Mouse (Mus musculus) intestine, embryonic 16.5 days (tissue): ENCODE measurements around the gene Gpr119. TPM values are rescaled to one million over a fixed set of nuclear protein-coding genes. Genes with fewer than 3 reads are reported as not detected.

Experiments used
- ATAC-seq: fragments of 200-750 bp; cut with Nextera tagmentation; 2 replicates; pipeline ENCODE4 v1.8.0; 2017; ENCODE audit warnings: moderate TSS enrichment, moderate library complexity
- H3K27ac ChIP-seq: fragments of 300-500 bp; sonication (generic); 2 replicates; pipeline ENCODE4 v1.5.1; 2014; ENCODE audit warnings: mild to moderate bottlenecking, low read length
- H3K27me3 ChIP-seq: fragments of 300-500 bp; sonication (generic); replicated peaks from 2 replicates; pipeline ENCODE4 v1.6.1; 2014; ENCODE audit warnings: low read length, control low read depth, mixed read lengths; ENCODE audit not compliant: control insufficient read depth, insufficient read depth
- H3K36me3 ChIP-seq: fragments of 300-500 bp; sonication (generic); 2 replicates; pipeline ENCODE4 v1.6.1; 2014; ENCODE audit warnings: low read length, control low read depth; ENCODE audit not compliant: control insufficient read depth, insufficient read depth
- H3K4me1 ChIP-seq: fragments of 300-500 bp; sonication (generic); 2 replicates; pipeline ENCODE4 v1.6.1; 2014; ENCODE audit warnings: low read length, control low read depth, mixed read lengths; ENCODE audit not compliant: control insufficient read depth, insufficient read depth
- H3K4me2 ChIP-seq: fragments of 300-500 bp; sonication (generic); 2 replicates; pipeline ENCODE4 v1.6.1; 2014; ENCODE audit warnings: low read depth, low read length, control low read depth
- H3K4me3 ChIP-seq: fragments of 300-500 bp; sonication (generic); 2 replicates; pipeline ENCODE4 v1.5.1; 2014; ENCODE audit warnings: mild to moderate bottlenecking, low read length
- H3K9ac ChIP-seq: fragments of 300-500 bp; sonication (generic); 2 replicates; pipeline ENCODE4 v1.6.1; 2014; ENCODE audit warnings: low read depth, low read length
- H3K9me3 ChIP-seq: fragments of 300-500 bp; sonication (generic); 2 replicates; pipeline ENCODE4 v1.6.1; 2016; ENCODE audit warnings: low read length, control low read depth; ENCODE audit not compliant: control insufficient read depth
- WGBS: fragments of 180-500 bp; shearing (Covaris S2); extraction: QIAGEN DNeasy Blood & Tissue Kit; methylation state at CpG from one replicate; pipeline ENCODE4 v1.1.7; 2014; 5-methylcytosine and 5-hydroxymethylcytosine counted together
- polyA plus RNA-seq: library from polyadenylated mRNA; unstranded; fragments of >200 nt; fragmentation: Nextera tagmentation; extraction: Ambion mirVana; gene quantifications from 2 replicates; pipeline ENCODE4 v1.2.1, GENCODE M21; 2015

Gpr119 gene
- polyA plus RNA-seq = 0.27 and 0.45 TPM in 2 replicates

DNA sequence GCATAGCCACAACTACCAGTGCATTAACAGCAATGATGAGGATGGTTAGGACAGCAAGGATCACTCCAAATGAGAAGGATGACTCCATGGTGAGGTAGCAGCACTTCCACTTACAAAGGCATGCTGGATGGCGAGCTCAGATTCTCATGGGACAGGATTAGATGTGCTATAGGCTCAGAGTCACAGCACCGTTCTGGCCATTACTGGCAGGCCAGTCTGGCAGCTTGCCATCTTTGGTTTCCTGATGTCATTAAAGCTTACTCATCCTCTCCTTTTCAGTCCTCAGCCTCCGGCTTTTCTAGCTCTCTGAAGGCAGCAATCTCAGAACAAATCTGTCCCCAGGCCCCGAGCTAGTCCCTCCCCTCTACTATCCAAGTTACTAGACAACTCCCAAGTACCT is at the start of gene Gpr119:
TSS of gene Gpr119 (minus strand) at position 308 of the 400 bp plus-strand sequence.
- H3K36me3 ChIP-seq = no peaks in the 10 kb centered on the region
- no peak for ATAC-seq
- H3K27ac ChIP-seq = no peak within 1 kb of the TSS
- no peaks in the 10 kb centered on the region for H3K27me3 ChIP-seq
- no peak within 1 kb of the TSS for H3K4me2 ChIP-seq
- H3K9ac ChIP-seq = no peak within 1 kb of the TSS
- H3K4me3 ChIP-seq = no peak within 1 kb of the TSS
- no peaks in the 10 kb centered on the region for H3K4me1 ChIP-seq
- WGBS = 56% methylated on average over 4 of the region's 4 CpGs
- no peaks in the 10 kb centered on the region for H3K9me3 ChIP-seq

DNA sequence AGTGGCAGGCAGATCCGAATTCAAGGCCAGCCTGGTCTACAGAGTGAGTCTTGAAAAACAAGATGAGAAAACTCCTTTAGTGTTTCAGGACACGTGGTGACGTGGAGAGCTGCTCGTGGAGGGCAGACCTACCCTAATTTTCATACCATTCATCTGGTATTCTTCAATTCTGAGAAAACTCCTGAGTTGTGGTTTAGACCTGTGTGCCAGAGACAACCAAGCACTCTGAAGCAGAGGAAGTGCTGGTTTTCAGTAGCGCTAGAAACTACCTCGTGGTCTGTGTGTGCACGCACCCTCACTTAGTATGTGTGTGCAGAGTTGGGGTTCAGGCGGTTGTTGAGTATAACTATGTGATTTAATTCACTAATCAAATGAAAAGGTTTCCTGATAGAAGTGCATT is 38.6 kb upstream of the Gpr119 start:
- H3K4me3 ChIP-seq = no peak overlapping the region
- no peak overlapping the region for H3K27ac ChIP-seq
- WGBS = 90% methylated on average over 8 of the region's 8 CpGs
- no peaks in the 10 kb centered on the region for H3K36me3 ChIP-seq
- H3K9ac ChIP-seq = no peak overlapping the region
- no peak overlapping the region for H3K4me2 ChIP-seq
- H3K9me3 ChIP-seq = no peaks in the 10 kb centered on the region
- H3K4me1 ChIP-seq = no peaks in the 10 kb centered on the region
- ATAC-seq = no peak
- no peaks in the 10 kb centered on the region for H3K27me3 ChIP-seq

DNA sequence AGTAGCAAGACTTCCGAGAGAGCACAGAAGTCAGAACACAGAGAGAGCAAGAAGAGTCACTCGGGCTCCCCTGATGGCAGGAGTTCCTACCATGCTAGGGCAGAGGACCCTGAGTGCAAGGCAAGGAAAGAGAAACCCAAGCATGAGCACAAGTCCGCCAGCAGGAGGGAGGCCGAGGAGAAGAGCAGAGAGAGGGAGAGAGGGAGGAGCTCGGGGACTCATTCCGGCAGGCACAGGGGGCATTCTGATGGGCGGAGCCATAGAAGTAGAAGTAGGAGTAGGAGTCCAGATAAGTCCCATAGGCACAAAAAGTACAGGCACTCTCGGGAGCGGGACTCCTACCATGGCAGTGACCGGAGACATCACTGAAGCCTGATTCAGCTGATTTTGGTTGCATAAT is 35.4 kb upstream of the Gpr119 start:
- no peak overlapping the region for H3K4me3 ChIP-seq
- no peaks in the 10 kb centered on the region for H3K27me3 ChIP-seq
- WGBS = 93% methylated on average over 10 of the region's 10 CpGs

DNA sequence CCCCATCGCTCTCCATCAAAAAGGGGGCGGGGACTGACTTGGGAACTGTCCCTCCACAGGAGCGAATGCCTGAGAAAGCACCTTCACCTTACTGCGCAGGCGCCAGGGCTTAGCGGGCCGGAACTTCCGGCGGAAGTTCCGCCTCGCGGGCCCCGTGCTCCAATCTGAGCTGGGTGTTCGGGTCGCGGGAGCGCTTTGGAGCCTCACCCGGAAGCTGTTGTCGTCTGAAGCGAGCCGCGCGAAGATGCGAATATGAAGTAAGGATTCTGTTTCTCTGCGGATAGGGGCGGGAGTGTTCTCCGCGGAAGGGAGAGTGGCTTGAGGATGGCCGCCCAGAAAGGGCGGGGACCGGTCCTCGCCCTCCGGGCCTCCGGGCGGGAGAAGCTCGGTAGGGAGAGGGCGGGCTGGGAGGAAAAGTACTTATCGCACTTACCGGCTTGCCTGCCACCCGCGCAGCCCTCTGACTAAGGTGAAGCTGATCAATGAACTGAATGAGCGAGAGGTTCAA is 20.6 kb upstream of the Gpr119 start, which contains the start of gene Rbmx2:
TSS of gene Rbmx2 (plus strand) at position 141 of the 508 bp plus-strand sequence.
- Histone ChIP-seq H3K4me1 (0 out of 2 replicates have a peak, but pooled peaks cover 4% of the 10 kb centered on the region), H3K27ac (no peak within 1 kb of the TSS), H3K4me2 (peak within 1 kb of the TSS; percentile 48), H3K4me3 (peak within 1 kb of the TSS; percentile 63), H3K9me3 (no peaks in the 10 kb centered on the region), H3K9ac (peak within 1 kb of the TSS; percentile 69), H3K36me3 (no peaks in the 10 kb centered on the region), H3K27me3 (no peaks in the 10 kb centered on the region)
- 17% methylated on average over 40 of the region's 42 CpGs for WGBS
- peak; percentile 98 for ATAC-seq

More for the DNA sequence above, 35.4 kb upstream of the Gpr119 start:
- no peak overlapping the region for H3K27ac ChIP-seq
- no peak overlapping the region for H3K9ac ChIP-seq
- no peaks in the 10 kb centered on the region for H3K36me3 ChIP-seq
- H3K4me2 ChIP-seq = no peak overlapping the region
- no peak for ATAC-seq
- no peaks in the 10 kb centered on the region for H3K4me1 ChIP-seq
- no peaks in the 10 kb centered on the region for H3K9me3 ChIP-seq

DNA sequence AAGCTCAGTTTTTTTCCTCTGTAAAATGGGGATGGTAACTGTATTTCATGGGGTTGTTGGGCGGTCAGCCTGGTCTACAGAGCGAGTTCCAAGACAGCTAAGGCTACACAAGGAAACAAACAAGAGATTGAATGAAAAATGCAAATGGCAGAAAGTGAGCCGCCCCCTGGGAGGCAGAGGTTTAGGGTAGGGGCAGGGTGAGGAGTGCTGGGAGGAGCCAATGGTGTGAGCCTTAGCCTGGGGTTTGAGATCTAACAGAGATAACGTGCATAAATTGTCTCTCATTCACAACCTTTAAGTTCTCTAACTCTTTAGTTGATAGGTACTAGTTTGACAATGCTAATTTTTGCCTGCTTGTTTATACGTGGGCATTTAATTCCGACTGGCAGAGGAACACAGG is 20.2 kb upstream of the Gpr119 start:
- no peak overlapping the region for H3K9ac ChIP-seq
- 22% methylated on average over 6 of the region's 6 CpGs for WGBS
- no peak overlapping the region for H3K27ac ChIP-seq
- H3K4me2 ChIP-seq = peak overlapping the region; percentile 48
- H3K4me3 ChIP-seq = peak overlapping the region; percentile 63
- H3K36me3 ChIP-seq = no peaks in the 10 kb centered on the region
- no peaks in the 10 kb centered on the region for H3K9me3 ChIP-seq
- H3K27me3 ChIP-seq = no peaks in the 10 kb centered on the region
- 0 out of 2 replicates have a peak, but pooled peaks cover 4% of the 10 kb centered on the region for H3K4me1 ChIP-seq
- ATAC-seq = peak; percentile 77

DNA sequence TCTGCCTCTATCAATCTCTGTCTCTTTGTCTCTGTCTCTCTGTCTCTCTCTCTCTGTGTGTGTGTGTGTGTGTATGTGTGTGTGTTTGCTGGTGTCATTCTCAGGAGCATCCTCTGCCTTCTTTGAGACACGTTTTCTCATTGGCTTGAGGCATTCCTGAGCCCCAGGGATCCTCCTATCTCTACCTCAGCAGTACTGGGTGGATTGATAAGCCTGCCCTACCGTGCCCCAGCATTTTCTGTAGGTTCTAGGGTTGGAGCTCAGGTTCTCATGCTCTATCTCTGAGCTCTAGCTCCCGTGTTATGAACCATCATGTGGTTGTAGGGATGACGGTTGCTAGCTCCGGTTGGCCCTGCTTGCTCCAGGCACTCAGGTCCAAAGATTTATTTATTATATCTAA is 9.6 kb upstream of the Gpr119 start:
- Histone ChIP-seq H3K27me3 (no peaks in the 10 kb centered on the region), H3K4me3 (no peak overlapping the region), H3K9ac (no peak overlapping the region), H3K36me3 (no peaks in the 10 kb centered on the region), H3K4me1 (no peaks in the 10 kb centered on the region), H3K4me2 (no peak overlapping the region), H3K27ac (no peak overlapping the region), H3K9me3 (no peaks in the 10 kb centered on the region)
- 76% methylated on average over 5 of the region's 5 CpGs for WGBS
- ATAC-seq = no peak

DNA sequence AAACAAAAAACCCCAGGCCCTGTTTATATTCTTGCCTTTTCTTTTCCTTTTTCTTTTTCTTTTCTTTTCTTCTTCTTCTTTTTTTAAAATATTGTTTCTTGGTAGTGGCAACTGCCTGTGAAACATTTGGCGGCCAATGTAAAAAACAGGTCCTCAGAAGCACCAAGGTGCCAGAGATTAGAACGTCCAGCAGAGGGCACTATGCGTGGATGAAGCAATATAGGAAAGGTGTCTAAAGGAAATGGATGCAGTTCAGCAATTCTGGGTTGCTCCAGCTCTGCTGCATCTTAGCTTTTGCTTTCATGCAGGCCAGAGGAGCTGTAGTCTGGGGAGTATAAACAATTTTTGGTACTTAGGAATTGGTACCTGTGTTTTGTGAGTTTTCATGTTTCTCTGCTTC is 9.2 kb upstream of the Gpr119 start:
- no peaks in the 10 kb centered on the region for H3K36me3 ChIP-seq
- no peak overlapping the region for H3K27ac ChIP-seq
- H3K4me2 ChIP-seq = no peak overlapping the region
- WGBS = 22% methylated on average over 3 of the region's 3 CpGs
- no peak overlapping the region for H3K4me3 ChIP-seq
- no peaks in the 10 kb centered on the region for H3K9me3 ChIP-seq
- no peaks in the 10 kb centered on the region for H3K27me3 ChIP-seq
- H3K9ac ChIP-seq = no peak overlapping the region
- ATAC-seq = no peak
- H3K4me1 ChIP-seq = no peaks in the 10 kb centered on the region

DNA sequence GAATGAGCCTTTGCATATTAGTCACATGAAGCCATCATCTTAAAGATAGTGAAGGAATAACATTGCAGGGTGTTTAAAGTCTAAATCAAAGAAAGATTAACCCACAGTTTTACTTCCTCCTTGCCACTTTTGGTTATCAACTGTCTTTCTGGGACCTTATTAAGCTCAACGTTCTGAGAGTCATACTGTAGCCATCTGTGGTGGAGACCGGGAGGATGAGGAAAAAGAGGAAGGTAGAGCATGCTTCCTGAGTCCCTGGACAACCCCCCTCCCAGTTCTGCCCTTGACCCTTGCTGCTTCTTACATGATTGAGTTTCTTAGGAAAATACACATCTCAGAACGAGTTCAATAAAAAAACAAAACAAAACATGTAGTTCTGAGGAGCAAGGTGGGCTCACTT is 2.6 kb downstream of the Gpr119 start:
- WGBS = 51% methylated on average over 3 of the region's 3 CpGs
- no peak overlapping the region for H3K4me2 ChIP-seq
- no peaks in the 10 kb centered on the region for H3K9me3 ChIP-seq
- H3K27me3 ChIP-seq = no peaks in the 10 kb centered on the region
- ATAC-seq = no peak
- no peaks in the 10 kb centered on the region for H3K4me1 ChIP-seq
- H3K4me3 ChIP-seq = no peak overlapping the region
- no peaks in the 10 kb centered on the region for H3K36me3 ChIP-seq
- H3K9ac ChIP-seq = no peak overlapping the region
- no peak overlapping the region for H3K27ac ChIP-seq

DNA sequence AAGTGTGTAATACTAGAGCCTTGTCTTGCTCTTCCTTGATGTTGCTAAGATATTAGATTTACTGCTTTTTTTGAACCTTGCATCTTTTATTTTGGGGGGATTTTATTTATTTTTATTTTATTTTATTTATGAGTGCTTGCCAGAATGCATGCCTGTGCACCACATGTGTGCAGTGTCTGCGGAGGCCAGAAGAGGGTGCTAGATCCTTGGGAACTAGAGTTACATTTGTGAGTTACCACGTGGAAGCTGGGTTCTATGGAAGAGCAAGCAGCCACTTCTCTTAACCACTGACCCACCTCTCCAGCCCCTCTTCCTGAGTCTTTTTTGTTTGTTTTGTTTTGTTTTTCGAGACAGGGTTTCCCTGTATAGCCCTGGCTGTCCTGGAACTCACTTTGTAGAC is 4.7 kb downstream of the Gpr119 start:
- Histone ChIP-seq H3K4me3 (no peak overlapping the region), H3K36me3 (no peaks in the 10 kb centered on the region), H3K4me1 (no peaks in the 10 kb centered on the region), H3K9me3 (no peaks in the 10 kb centered on the region), H3K4me2 (no peak overlapping the region), H3K9ac (no peak overlapping the region), H3K27me3 (no peaks in the 10 kb centered on the region), H3K27ac (no peak overlapping the region)
- ATAC-seq = no peak
- WGBS = 71% methylated on average over 3 of the region's 3 CpGs

DNA sequence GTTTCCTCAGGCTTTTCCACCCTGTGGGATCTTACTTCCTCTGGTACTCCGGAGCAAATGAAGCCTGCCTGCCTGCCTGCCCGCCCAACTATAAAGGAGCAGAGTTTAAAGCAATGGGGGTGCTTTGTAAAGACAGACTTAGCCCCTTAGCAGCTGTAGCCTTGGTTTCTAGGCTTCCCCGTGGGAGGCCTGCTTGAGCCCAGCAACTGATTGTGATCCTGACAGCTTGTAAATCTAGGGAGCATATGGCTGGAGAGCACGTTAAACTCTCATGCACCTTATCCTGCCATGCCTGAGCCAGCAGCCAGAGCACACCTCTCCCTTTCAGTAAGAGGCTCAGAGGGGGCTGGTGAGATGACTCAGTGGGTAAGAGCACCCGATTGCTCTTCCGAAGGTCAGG is 7.5 kb downstream of the Gpr119 start:
- H3K27me3 ChIP-seq = no peaks in the 10 kb centered on the region
- H3K9me3 ChIP-seq = no peaks in the 10 kb centered on the region
- ATAC-seq = no peak
- H3K36me3 ChIP-seq = no peaks in the 10 kb centered on the region
- no peak overlapping the region for H3K27ac ChIP-seq
- H3K4me3 ChIP-seq = no peak overlapping the region
- no peak overlapping the region for H3K4me2 ChIP-seq
- WGBS = 34% methylated on average over 6 of the region's 6 CpGs
- no peak overlapping the region for H3K9ac ChIP-seq
- H3K4me1 ChIP-seq = no peaks in the 10 kb centered on the region
